In genomic region chr4:141012558-141012957, GRCm38 (mm10) we compare ENCODE assay signal across 9 mouse cellular contexts. TPM values are rescaled to one million over a fixed set of nuclear protein-coding genes. Genes with fewer than 3 reads are reported as not detected.
DNase-seq lines count a peak whose midpoint lies in the region; ATAC-seq and TF ChIP-seq lines count a peak whose summit lies in the region.
"Had no signal": no experiment of that assay in that cellular context is flagged by ENCODE, and none has a peak within 500 bp of the region (broad histone marks: within the 10 kb centered on the region; RNA-seq: fewer than 3 reads in every experiment).

No protein-coding gene starts in this region.

- no peaks in the 10 kb centered on the region for H3K27me3 ChIP-seq in kidney, postnatal 0 days (ENCODE audit: insufficient read depth, low read length)
- no peaks in the 10 kb centered on the region for H3K27me3 ChIP-seq in embryonic facial prominence, embryonic 11.5 days (ENCODE audit: control insufficient read depth, insufficient read depth, low read length)
- H3K27me3 ChIP-seq in forebrain, postnatal 0 days (ENCODE audit: insufficient read depth, low read length): no peaks in the 10 kb centered on the region
- H3K27me3 ChIP-seq in midbrain, postnatal 0 days (ENCODE audit: insufficient read depth, low read length): no peaks in the 10 kb centered on the region

- H3K36me3 ChIP-seq in kidney, postnatal 0 days (ENCODE audit: insufficient read depth, low read length): peaks cover 7% of the 10 kb centered on the region; the same call in 1 of the 2 replicates
- peaks cover 17% of the 10 kb centered on the region for H3K36me3 ChIP-seq in embryonic facial prominence, embryonic 11.5 days (replicated peaks; ENCODE audit: control insufficient read depth, insufficient read depth, low read depth, low read length)
- H3K36me3 ChIP-seq in forebrain, postnatal 0 days (ENCODE audit: insufficient read depth): peaks cover 49% of the 10 kb centered on the region
- peaks cover 33% of the 10 kb centered on the region for H3K36me3 ChIP-seq in midbrain, postnatal 0 days (ENCODE audit: insufficient read depth, low read length)

- TF ChIP-seq CTCF in kidney, postnatal 0 days (IDR thresholded peaks at IDR 0.05; ENCODE audit: low read depth): no peak
- TF ChIP-seq CTCF in forebrain, postnatal 0 days (IDR thresholded peaks at IDR 0.05; ENCODE audit: low read depth): no peak
- no peak for TF ChIP-seq CTCF in midbrain, postnatal 0 days (IDR thresholded peaks at IDR 0.05)

- no peak for DNase-seq in kidney, postnatal 0 days (ENCODE audit: low spot score)
- DNase-seq in kidney, adult 8-10 months: no peak
- DNase-seq in embryonic facial prominence, embryonic 11.5 days (ENCODE audit: low spot score): no peak
- DNase-seq in forebrain, postnatal 0 days: no peak
- DNase-seq in midbrain, postnatal 0 days (ENCODE audit: low spot score): no peak
- no peak for DNase-seq in thymus, postnatal 0 days (ENCODE audit: low spot score)
- no peak for DNase-seq in urinary bladder, postnatal 36 days (ENCODE audit: low spot score in 2 of 2)
- DNase-seq in kidney, adult 9 months: no peak
- DNase-seq: thymus, postnatal 14 days had no signal

- H3K4me1 ChIP-seq in kidney, postnatal 0 days (replicated peaks; ENCODE audit: insufficient read depth, low read length): peaks cover 10% of the 10 kb centered on the region; the same call in 1 of the 2 replicates
- H3K4me1 ChIP-seq in embryonic facial prominence, embryonic 11.5 days (ENCODE audit: control insufficient read depth, insufficient read depth, low read length): peaks cover 4% of the 10 kb centered on the region
- H3K4me1 ChIP-seq in forebrain, postnatal 0 days (ENCODE audit: insufficient read depth): peaks cover 19% of the 10 kb centered on the region
- H3K4me1 ChIP-seq in midbrain, postnatal 0 days (ENCODE audit: insufficient read depth, low read length): peaks cover 21% of the 10 kb centered on the region

- WGBS in kidney, postnatal 0 days: 78% methylated on average over 10 of the region's 10 CpGs
- WGBS in embryonic facial prominence, embryonic 11.5 days: 78% methylated on average over 8 of the region's 10 CpGs
- WGBS in forebrain, postnatal 0 days: 46% methylated on average over 10 of the region's 10 CpGs
- 65% methylated on average over 10 of the region's 10 CpGs for WGBS in midbrain, postnatal 0 days

- H3K4me3 ChIP-seq in kidney, postnatal 0 days (replicated peaks; ENCODE audit: low read depth, low read length): no peak overlapping the region
- peak overlapping the region; percentile 4; the same call in 1 of the 2 replicates for H3K4me3 ChIP-seq in embryonic facial prominence, embryonic 11.5 days (ENCODE audit: low read depth, low read length)
- H3K4me3 ChIP-seq in forebrain, postnatal 0 days (ENCODE audit: low read depth, low read length): no peak overlapping the region
- no peak overlapping the region for H3K4me3 ChIP-seq in midbrain, postnatal 0 days (ENCODE audit: low read depth, low read length)

- H3K4me2 ChIP-seq in kidney, postnatal 0 days (ENCODE audit: low read length): no peak overlapping the region
- H3K4me2 ChIP-seq in embryonic facial prominence, embryonic 11.5 days (ENCODE audit: low read depth, low read length): no peak overlapping the region
- H3K4me2 ChIP-seq in forebrain, postnatal 0 days (ENCODE audit: low read depth): peak overlapping the region; percentile 79; the same call in 1 of the 2 replicates
- H3K4me2 ChIP-seq in midbrain, postnatal 0 days (ENCODE audit: low read depth, low read length, poor library complexity, severe bottlenecking): no peak overlapping the region

- no peak overlapping the region for H3K27ac ChIP-seq in kidney, postnatal 0 days
- H3K27ac ChIP-seq in embryonic facial prominence, embryonic 11.5 days (replicated peaks; ENCODE audit: low read depth, low read length): no peak overlapping the region
- peak overlapping the region; percentile 73; the same call in 1 of the 2 replicates for H3K27ac ChIP-seq in forebrain, postnatal 0 days (ENCODE audit: low read depth, low read length)
- H3K27ac ChIP-seq in midbrain, postnatal 0 days (ENCODE audit: low read depth, low read length): 0 out of 2 replicates have a peak overlapping the region, but pooled peaks have one; percentile 7

- no peak for ATAC-seq in kidney, postnatal 0 days (replicated peaks; ENCODE audit: low FRiP score, low read depth)
- no peak for ATAC-seq in embryonic facial prominence, embryonic 11.5 days (replicated peaks; ENCODE audit: insufficient number of reproducible peaks, low FRiP score, low TSS enrichment, low read depth)
- ATAC-seq in forebrain, postnatal 0 days: no peak
- ATAC-seq in midbrain, postnatal 0 days (ENCODE audit: low FRiP score): no peak

- H3K9me3 ChIP-seq in kidney, postnatal 0 days (replicated peaks; ENCODE audit: low read length): no peaks in the 10 kb centered on the region
- no peaks in the 10 kb centered on the region for H3K9me3 ChIP-seq in embryonic facial prominence, embryonic 11.5 days (replicated peaks; ENCODE audit: control insufficient read depth, low read length)
- H3K9me3 ChIP-seq in forebrain, postnatal 0 days (ENCODE audit: low read length): no peaks in the 10 kb centered on the region
- H3K9me3 ChIP-seq in midbrain, postnatal 0 days (ENCODE audit: low read length): no peaks in the 10 kb centered on the region

- 0 out of 2 replicates have a peak overlapping the region, but pooled peaks have one; percentile 2 for H3K9ac ChIP-seq in kidney, postnatal 0 days (ENCODE audit: low read depth, low read length)
- 0 out of 2 replicates have a peak overlapping the region, but pooled peaks have one; percentile 18 for H3K9ac ChIP-seq in embryonic facial prominence, embryonic 11.5 days (replicated peaks; ENCODE audit: low read length)
- H3K9ac ChIP-seq in forebrain, postnatal 0 days: peak overlapping the region; percentile 77; the same call in 1 of the 2 replicates
- H3K9ac ChIP-seq in midbrain, postnatal 0 days (replicated peaks; ENCODE audit: low read length, poor library complexity, severe bottlenecking): no peak overlapping the region

RNA-seq across cellular contexts. Expression of gene Mfap2, which starts 2.3 kb away (rescaled TPM):
- polyA plus RNA-seq in kidney, postnatal 0 days (2015; fragmentation: Nextera tagmentation; extraction: Ambion mirVana): 330 and 339 TPM in 2 replicates
- 409 and 469 TPM in 2 replicates for polyA plus RNA-seq in embryonic facial prominence, embryonic 11.5 days (2014; fragmentation: Nextera tagmentation; extraction: Ambion mirVana)
- 22.2 and 25.1 TPM in 2 replicates for total RNA-seq in forebrain, postnatal 0 days (2014; rRNA removed)
- 124 and 148 TPM in 2 replicates for polyA plus RNA-seq in forebrain, postnatal 0 days (2015; fragmentation: Nextera tagmentation; extraction: Ambion mirVana)
- 19.5 and 32.4 TPM in 2 replicates for total RNA-seq in midbrain, postnatal 0 days (2014; rRNA removed)
- polyA plus RNA-seq in midbrain, postnatal 0 days (2015; fragmentation: Nextera tagmentation; extraction: Ambion mirVana): 103 and 104 TPM in 2 replicates
- 24.4 and 32.8 TPM in 2 replicates for polyA plus RNA-seq in thymus, postnatal 0 days (2015; fragmentation: Nextera tagmentation; extraction: Ambion mirVana)

RNA-seq across cellular contexts. Expression of gene Atp13a2, which starts 25.9 kb away (rescaled TPM):
- polyA plus RNA-seq in kidney, postnatal 0 days (2015; fragmentation: Nextera tagmentation; extraction: Ambion mirVana): 30.6 and 31.9 TPM in 2 replicates
- 19.8 and 26.1 TPM in 2 replicates for polyA plus RNA-seq in embryonic facial prominence, embryonic 11.5 days (2014; fragmentation: Nextera tagmentation; extraction: Ambion mirVana)
- 205 and 251 TPM in 2 replicates for total RNA-seq in forebrain, postnatal 0 days (2014; rRNA removed)
- 119 and 141 TPM in 2 replicates for polyA plus RNA-seq in forebrain, postnatal 0 days (2015; fragmentation: Nextera tagmentation; extraction: Ambion mirVana)
- 379 and 419 TPM in 2 replicates for total RNA-seq in midbrain, postnatal 0 days (2014; rRNA removed)
- polyA plus RNA-seq in midbrain, postnatal 0 days (2015; fragmentation: Nextera tagmentation; extraction: Ambion mirVana): 182 and 201 TPM in 2 replicates
- 39.0 and 41.8 TPM in 2 replicates for polyA plus RNA-seq in thymus, postnatal 0 days (2015; fragmentation: Nextera tagmentation; extraction: Ambion mirVana)

RNA-seq across cellular contexts. Expression of gene Crocc, which starts 47.8 kb away (rescaled TPM):
- 5.9 and 7.8 TPM in 2 replicates for polyA plus RNA-seq in kidney, postnatal 0 days (2015; fragmentation: Nextera tagmentation; extraction: Ambion mirVana)
- polyA plus RNA-seq in embryonic facial prominence, embryonic 11.5 days (2014; fragmentation: Nextera tagmentation; extraction: Ambion mirVana): 6.8 and 7.5 TPM in 2 replicates
- 29.9 and 43.0 TPM in 2 replicates for total RNA-seq in forebrain, postnatal 0 days (2014; rRNA removed)
- polyA plus RNA-seq in forebrain, postnatal 0 days (2015; fragmentation: Nextera tagmentation; extraction: Ambion mirVana): 3.5 and 3.8 TPM in 2 replicates
- total RNA-seq in midbrain, postnatal 0 days (2014; rRNA removed): 22.0 and 33.2 TPM in 2 replicates
- polyA plus RNA-seq in midbrain, postnatal 0 days (2015; fragmentation: Nextera tagmentation; extraction: Ambion mirVana): 3.2 and 4.2 TPM in 2 replicates
- polyA plus RNA-seq in thymus, postnatal 0 days (2015; fragmentation: Nextera tagmentation; extraction: Ambion mirVana): 1.9 and 2.1 TPM in 2 replicates

RNA-seq across cellular contexts. Expression of gene Sdhb, which starts 51.6 kb away (rescaled TPM):
- 660 and 674 TPM in 2 replicates for polyA plus RNA-seq in kidney, postnatal 0 days (2015; fragmentation: Nextera tagmentation; extraction: Ambion mirVana)
- 428 and 430 TPM in 2 replicates for polyA plus RNA-seq in embryonic facial prominence, embryonic 11.5 days (2014; fragmentation: Nextera tagmentation; extraction: Ambion mirVana)
- total RNA-seq in forebrain, postnatal 0 days (2014; rRNA removed): 254 and 308 TPM in 2 replicates
- 564 and 623 TPM in 2 replicates for polyA plus RNA-seq in forebrain, postnatal 0 days (2015; fragmentation: Nextera tagmentation; extraction: Ambion mirVana)
- total RNA-seq in midbrain, postnatal 0 days (2014; rRNA removed): 194 and 243 TPM in 2 replicates
- polyA plus RNA-seq in midbrain, postnatal 0 days (2015; fragmentation: Nextera tagmentation; extraction: Ambion mirVana): 529 and 575 TPM in 2 replicates
- 434 and 468 TPM in 2 replicates for polyA plus RNA-seq in thymus, postnatal 0 days (2015; fragmentation: Nextera tagmentation; extraction: Ambion mirVana)

Comparison
In these comparisons a context has a peak if more than half of its experiments do, and no peak if none do; other contexts are left out.
1. H3K27ac ChIP-seq: peak in forebrain, postnatal 0 days (single experiment) and midbrain, postnatal 0 days (single experiment); none in kidney, postnatal 0 days (single experiment) and embryonic facial prominence, embryonic 11.5 days (single experiment).